Mouse (Mus musculus): ENCODE data around the gene Tmc7.

DNA sequence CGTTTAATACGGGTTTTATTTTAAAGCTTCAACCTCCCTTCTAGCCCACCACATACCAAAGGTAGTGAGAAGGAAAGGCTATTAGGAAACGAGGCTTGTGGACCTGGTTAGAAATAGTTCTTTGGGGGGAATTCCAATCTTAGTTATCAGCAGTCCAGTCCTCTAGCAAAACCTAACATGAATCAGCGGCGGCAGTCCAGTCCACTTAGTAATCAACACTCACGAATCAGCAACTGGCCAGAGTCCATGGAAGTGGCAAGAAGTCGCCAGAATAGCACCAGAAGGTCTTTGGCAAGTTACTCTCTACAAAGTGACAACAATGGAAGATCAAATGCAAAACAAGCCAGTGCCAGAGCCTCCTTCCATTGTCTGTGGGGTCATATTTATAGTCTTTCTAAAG is 76.0 kb downstream of the Tmc7 start:
- TF ChIP-seq EP300 (IDR thresholded peaks at IDR 0.05; ENCODE audit: insufficient read depth, low read depth, low read length) (no peak), CTCF (IDR thresholded peaks at IDR 0.05) (no peak)

Measured in heart, adult 2 months (tissue).